In genomic region chr3:130689630-130690029, GRCm38 (mm10) we compare ENCODE assay signal across 9 mouse cellular contexts. TPM values are rescaled to one million over a fixed set of nuclear protein-coding genes. Genes with fewer than 3 reads are reported as not detected.
DNase-seq lines count a peak whose midpoint lies in the region; ATAC-seq lines count a peak whose summit lies in the region.
"Had no signal": no experiment of that assay in that cellular context is flagged by ENCODE, and none has a peak within 500 bp of the region (broad histone marks: within the 10 kb centered on the region; RNA-seq: fewer than 3 reads in every experiment).

No protein-coding gene starts in this region.

- H3K27me3 ChIP-seq in liver, embryonic 15.5 days = no peaks in the 10 kb centered on the region
- H3K27me3 ChIP-seq in neural tube, embryonic 14.5 days (ENCODE audit: control insufficient read depth, insufficient read depth, low read length) = no peaks in the 10 kb centered on the region
- H3K27me3 ChIP-seq: embryonic facial prominence, embryonic 15.5 days had no signal

- no peak overlapping the region for H3K27ac ChIP-seq in liver, embryonic 15.5 days (replicated peaks)
- H3K27ac ChIP-seq in neural tube, embryonic 14.5 days (ENCODE audit: low read depth, low read length) = no peak overlapping the region
- H3K27ac ChIP-seq: embryonic facial prominence, embryonic 15.5 days had no signal

- H3K4me3 ChIP-seq in liver, embryonic 15.5 days (replicated peaks) = no peak overlapping the region
- H3K4me3 ChIP-seq in neural tube, embryonic 14.5 days (ENCODE audit: low read depth, low read length) = no peak overlapping the region
- H3K4me3 ChIP-seq: embryonic facial prominence, embryonic 15.5 days had no signal

- peaks cover 5% of the 10 kb centered on the region for H3K36me3 ChIP-seq in liver, embryonic 15.5 days (replicated peaks)
- H3K36me3 ChIP-seq in neural tube, embryonic 14.5 days (ENCODE audit: control insufficient read depth, insufficient read depth, low read length) = no peaks in the 10 kb centered on the region

- H3K4me2 ChIP-seq in liver, embryonic 15.5 days = 0 out of 2 replicates have a peak overlapping the region, but pooled peaks have one; percentile 83
- H3K4me2 ChIP-seq in neural tube, embryonic 14.5 days (ENCODE audit: low read depth, low read length) = peak overlapping the region; percentile 31; the same call in 1 of the 2 replicates
- H3K4me2 ChIP-seq: embryonic facial prominence, embryonic 15.5 days had no signal

- H3K9ac ChIP-seq in liver, embryonic 15.5 days = no peak overlapping the region
- H3K9ac ChIP-seq in neural tube, embryonic 14.5 days (replicated peaks; ENCODE audit: low read depth, low read length) = no peak overlapping the region
- H3K9ac ChIP-seq: embryonic facial prominence, embryonic 15.5 days had no signal

- WGBS in liver, embryonic 15.5 days (ENCODE audit: insufficient replicate concordance) = 20% methylated on average over 12 of the region's 12 CpGs
- 12% methylated on average over 12 of the region's 12 CpGs for WGBS in neural tube, embryonic 14.5 days

- H3K4me1 ChIP-seq in liver, embryonic 15.5 days (replicated peaks) = peaks cover 38% of the 10 kb centered on the region
- H3K4me1 ChIP-seq in neural tube, embryonic 14.5 days (ENCODE audit: control insufficient read depth, insufficient read depth, low read length) = peaks cover 11% of the 10 kb centered on the region; the same call in 1 of the 2 replicates

- peak; percentile 71 to 74 for DNase-seq in B cell, adult 2 months
- peak; percentile 78 for DNase-seq in adrenal gland, adult 18-20 months (ENCODE audit: low spot score in 2 of 2)
- peak; percentile 81 for DNase-seq in embryo, embryonic 11.5 days (ENCODE audit: low read depth, low spot score)
- DNase-seq in heart, adult 9 months (ENCODE audit: low spot score in 2 of 2) = peak; percentile 34 to 47
- peak; percentile 92 to 93 for DNase-seq in kidney, postnatal 4 days
- DNase-seq in testis, postnatal 10 days (ENCODE audit: low spot score) = peak; percentile 93

- no peaks in the 10 kb centered on the region for H3K9me3 ChIP-seq in liver, embryonic 15.5 days (replicated peaks)
- H3K9me3 ChIP-seq in neural tube, embryonic 14.5 days (ENCODE audit: control insufficient read depth, low read length) = no peaks in the 10 kb centered on the region
- H3K9me3 ChIP-seq: embryonic facial prominence, embryonic 15.5 days had no signal

- no peak for ATAC-seq in liver, embryonic 15.5 days (ENCODE audit: insufficient read depth)
- ATAC-seq in neural tube, embryonic 14.5 days (ENCODE audit: low read depth) = peak; percentile 77; the same call in 1 of the 2 replicates

RNA-seq across cellular contexts. Expression of gene Ostc, which starts 19.6 kb away (rescaled TPM):
- total RNA-seq in adrenal gland, adult 18-20 months (2021) = 10 to 100 TPM; 82.5 to 89.6 TPM
- 214 and 218 TPM in 2 replicates for polyA plus RNA-seq in liver, embryonic 15.5 days (2015; fragmentation: Nextera tagmentation; extraction: Ambion mirVana)
- 190 and 225 TPM in 2 replicates for polyA plus RNA-seq in neural tube, embryonic 14.5 days (2014; fragmentation: Nextera tagmentation; extraction: Ambion mirVana)

RNA-seq across cellular contexts. Expression of gene Rpl34, which starts 40.6 kb away (rescaled TPM):
- total RNA-seq in adrenal gland, adult 18-20 months (2021) = 100 to 1,000 TPM; 642 to 733 TPM
- 482 and 508 TPM in 2 replicates for polyA plus RNA-seq in liver, embryonic 15.5 days (2015; fragmentation: Nextera tagmentation; extraction: Ambion mirVana)
- polyA plus RNA-seq in neural tube, embryonic 14.5 days (2014; fragmentation: Nextera tagmentation; extraction: Ambion mirVana) = 565 and 577 TPM in 2 replicates

Comparison
In these comparisons a context has a peak if more than half of its experiments do, and no peak if none do; other contexts are left out.
1. DNase-seq: peak in every context shown above with its lines; median percentile 93 in testis, postnatal 10 days; 92 in kidney, postnatal 4 days; 81 in embryo, embryonic 11.5 days; 78 in adrenal gland, adult 18-20 months; 72 in B cell, adult 2 months; 40 in heart, adult 9 months.